Mouse (Mus musculus) liver, embryonic 14.5 days (tissue): ENCODE results near the gene Rasgrf1.

Experiments
- CTCF ChIP-seq: IDR thresholded peaks from 2 replicates; pipeline ENCODE4 v1.5.1; 2016; ENCODE audit warnings: antibody characterized with exemption, low read depth, control low read depth
- EP300 ChIP-seq: IDR thresholded peaks from 2 replicates; pipeline ENCODE4 v1.6.1; 2016; ENCODE audit warnings: antibody characterized with exemption, low read depth

GRCm38 (mm10) chr9:89910741-89911444, 1.2 kb downstream of the Rasgrf1 start:
- TF ChIP-seq EP300 (no peak), CTCF (no peak)
